Mouse (Mus musculus): Measurements from ENCODE around the gene Sntg2. TPM values are rescaled to one million over a fixed set of nuclear protein-coding genes. Genes with fewer than 3 reads are reported as not detected.

Gene Sntg2
- polyA plus RNA-seq, 1 experiment: not detected

DNA sequence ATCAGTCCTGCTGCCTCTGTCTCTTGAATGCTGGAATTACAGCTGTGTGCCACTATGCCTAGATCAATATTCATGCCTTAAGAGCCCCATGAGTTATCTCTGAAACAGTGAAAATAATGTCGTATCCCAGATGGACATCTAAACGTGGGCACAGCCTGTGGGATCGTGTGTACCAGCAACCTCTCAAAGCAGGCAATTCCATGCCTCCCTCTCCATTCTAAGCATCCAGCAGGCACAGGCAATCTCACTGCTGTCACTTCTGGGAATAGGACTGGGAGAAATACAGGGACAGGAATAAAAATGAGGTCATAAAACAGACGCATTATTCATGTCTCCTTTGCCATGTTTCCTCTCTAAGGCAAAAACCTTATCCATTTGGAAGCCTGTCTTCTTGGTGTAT lies 25.9 kb downstream of the Sntg2 start:
- TF ChIP-seq TCF12 (IDR thresholded peaks at IDR 0.05; ENCODE audit: insufficient read depth, poor library complexity, severe bottlenecking): no peak
- TF ChIP-seq MYOG (IDR thresholded peaks at IDR 0.05; ENCODE audit: control insufficient read depth in 1 of 3, insufficient read depth in 1 of 3, insufficient read length in 2 of 3, low read depth in 2 of 3): no peak
- TF ChIP-seq CEBPB (IDR thresholded peaks at IDR 0.05; ENCODE audit: insufficient read depth, poor library complexity, severe bottlenecking): no peak
- no peak for TF ChIP-seq USF1 (IDR thresholded peaks at IDR 0.05; ENCODE audit: low read depth)
- TF ChIP-seq MYOD1 (IDR thresholded peaks at IDR 0.05; ENCODE audit: control insufficient read depth in 1 of 3, insufficient read length in 2 of 3, low read depth in 2 of 3): no peak
- TF ChIP-seq SRF (IDR thresholded peaks at IDR 0.05; ENCODE audit: control insufficient read depth, insufficient read length, low read depth): no peak
- TF ChIP-seq E2F4 (IDR thresholded peaks at IDR 0.05; ENCODE audit: insufficient read depth): no peak
- TF ChIP-seq POLR2AphosphoS2 (IDR thresholded peaks at IDR 0.05; ENCODE audit: insufficient read length, low read depth): no peak
- no peak overlapping the region for H3ac ChIP-seq (ENCODE audit: control insufficient read depth, insufficient read length)
- H3K4me3 ChIP-seq: no peak overlapping the region
- no peaks in the 10 kb centered on the region for H3K27me3 ChIP-seq (ENCODE audit: control insufficient read depth, insufficient read depth, insufficient read length)
- no peaks in the 10 kb centered on the region for H3K79me2 ChIP-seq (ENCODE audit: control insufficient read depth, insufficient read depth)
- no peak overlapping the region for H3K4me2 ChIP-seq (ENCODE audit: low read depth)
- no peaks in the 10 kb centered on the region for H3K36me3 ChIP-seq (ENCODE audit: control insufficient read depth, insufficient read depth)

DNA sequence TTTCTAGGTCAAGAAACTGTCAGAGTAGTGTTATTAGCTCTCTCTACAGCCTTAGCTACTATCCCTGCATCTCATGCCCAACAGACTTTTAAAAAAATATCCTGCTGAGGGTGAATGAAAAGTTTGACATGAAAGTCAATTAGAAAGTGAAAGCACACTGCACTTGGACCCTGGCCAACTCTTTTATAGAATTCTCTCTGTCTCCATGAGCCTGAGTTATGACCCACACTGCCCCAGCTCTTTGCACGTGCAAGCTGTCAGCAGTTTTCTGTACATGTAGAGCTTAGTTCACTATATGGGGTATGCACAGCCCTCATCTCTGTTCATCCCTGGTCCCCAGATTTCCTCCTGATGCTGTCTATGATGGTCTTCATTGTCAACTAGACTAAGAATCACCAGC lies 28.4 kb downstream of the Sntg2 start:
- no peak overlapping the region for H3ac ChIP-seq (ENCODE audit: control insufficient read depth, insufficient read length)
- TF ChIP-seq USF1 (IDR thresholded peaks at IDR 0.05; ENCODE audit: low read depth) (no peak), POLR2A (IDR thresholded peaks at IDR 0.05; ENCODE audit: insufficient read length, low read depth) (no peak), MYOG (IDR thresholded peaks at IDR 0.05; ENCODE audit: control insufficient read depth in 1 of 3, insufficient read depth in 1 of 3, insufficient read length in 2 of 3, low read depth in 2 of 3) (no peak)
- H3K27me3 ChIP-seq (ENCODE audit: control insufficient read depth, insufficient read depth, insufficient read length): no peaks in the 10 kb centered on the region
- no peak overlapping the region for H3K4me2 ChIP-seq (ENCODE audit: low read depth)
- no peak overlapping the region for H3K4me3 ChIP-seq
- no peaks in the 10 kb centered on the region for H3K36me3 ChIP-seq (ENCODE audit: control insufficient read depth, insufficient read depth)
- H3K79me2 ChIP-seq (ENCODE audit: control insufficient read depth, insufficient read depth): no peaks in the 10 kb centered on the region

DNA sequence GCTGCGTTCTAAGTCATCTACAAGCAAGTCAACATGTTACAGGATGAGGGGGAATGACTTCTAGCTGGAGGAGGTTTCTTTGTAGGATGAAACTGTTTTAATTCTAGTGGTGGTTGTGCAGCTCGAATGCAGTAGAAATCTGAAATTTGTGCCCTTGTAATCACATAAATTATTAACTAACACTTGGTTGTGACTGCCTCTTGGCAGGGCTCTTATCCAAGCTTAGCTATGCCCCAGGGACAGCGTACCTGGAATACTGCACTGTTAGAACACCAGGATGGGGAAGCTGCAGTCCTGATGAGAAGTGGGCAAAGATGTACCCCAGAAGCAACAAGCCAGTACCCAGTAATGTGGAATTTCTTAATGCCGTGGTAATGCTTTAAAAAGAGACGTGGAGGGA lies 36.9 kb downstream of the Sntg2 start:
- no peak overlapping the region for H3K4me2 ChIP-seq (ENCODE audit: low read depth)
- no peak overlapping the region for H3K4me3 ChIP-seq
- H3K79me2 ChIP-seq (ENCODE audit: control insufficient read depth, insufficient read depth): no peaks in the 10 kb centered on the region
- no peaks in the 10 kb centered on the region for H3K27me3 ChIP-seq (ENCODE audit: control insufficient read depth, insufficient read depth, insufficient read length)
- H3K36me3 ChIP-seq (ENCODE audit: control insufficient read depth, insufficient read depth): no peaks in the 10 kb centered on the region
- H3ac ChIP-seq (ENCODE audit: control insufficient read depth, insufficient read length): no peak overlapping the region
- TF ChIP-seq REST (IDR thresholded peaks at IDR 0.05; ENCODE audit: insufficient read depth, insufficient read length) (no peak), POLR2A (IDR thresholded peaks at IDR 0.05; ENCODE audit: insufficient read length, low read depth) (no peak), SRF (IDR thresholded peaks at IDR 0.05; ENCODE audit: control insufficient read depth, insufficient read length, low read depth) (no peak), MYOD1 (IDR thresholded peaks at IDR 0.05; ENCODE audit: control insufficient read depth in 1 of 3, insufficient read length in 2 of 3, low read depth in 2 of 3) (no peak), POLR2AphosphoS2 (IDR thresholded peaks at IDR 0.05; ENCODE audit: insufficient read length, low read depth) (no peak), MYOG (IDR thresholded peaks at IDR 0.05; ENCODE audit: control insufficient read depth in 1 of 3, insufficient read depth in 1 of 3, insufficient read length in 2 of 3, low read depth in 2 of 3) (no peak), E2F4 (IDR thresholded peaks at IDR 0.05; ENCODE audit: insufficient read depth) (no peak), TCF12 (IDR thresholded peaks at IDR 0.05; ENCODE audit: insufficient read depth, poor library complexity, severe bottlenecking) (no peak), USF1 (IDR thresholded peaks at IDR 0.05; ENCODE audit: low read depth) (no peak), CEBPB (IDR thresholded peaks at IDR 0.05; ENCODE audit: insufficient read depth, poor library complexity, severe bottlenecking) (no peak), MAX (IDR thresholded peaks at IDR 0.05; ENCODE audit: low read depth) (no peak), TCF3 (IDR thresholded peaks at IDR 0.05; ENCODE audit: insufficient read length, low read depth) (no peak)

DNA sequence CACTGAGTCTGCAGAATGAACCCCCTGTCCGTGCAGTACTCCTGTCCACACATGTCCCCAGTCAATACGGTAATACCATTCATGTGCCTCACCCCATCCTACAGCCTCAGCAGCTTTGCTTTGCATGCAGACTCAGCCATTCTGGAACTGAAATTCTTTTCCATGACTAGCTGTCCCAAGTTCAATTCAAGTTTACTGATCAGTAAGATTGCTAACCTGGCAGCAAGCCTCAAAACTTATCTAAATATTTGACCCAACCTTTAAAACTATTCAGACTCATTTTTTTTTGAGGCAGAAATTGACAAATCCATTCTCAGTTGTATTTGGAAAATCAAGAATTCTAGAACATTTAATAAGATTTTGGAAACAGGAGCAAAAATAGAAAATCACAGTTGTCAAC lies 38.7 kb downstream of the Sntg2 start:
- Histone ChIP-seq H3K36me3 (ENCODE audit: control insufficient read depth, insufficient read depth) (no peaks in the 10 kb centered on the region), H3K4me3 (no peak overlapping the region), H3ac (ENCODE audit: control insufficient read depth, insufficient read length) (no peak overlapping the region), H3K79me2 (ENCODE audit: control insufficient read depth, insufficient read depth) (no peaks in the 10 kb centered on the region), H3K4me2 (ENCODE audit: low read depth) (no peak overlapping the region), H3K27me3 (ENCODE audit: control insufficient read depth, insufficient read depth, insufficient read length) (no peaks in the 10 kb centered on the region)
- TF ChIP-seq MAX (IDR thresholded peaks at IDR 0.05; ENCODE audit: low read depth) (no peak), SRF (IDR thresholded peaks at IDR 0.05; ENCODE audit: control insufficient read depth, insufficient read length, low read depth) (no peak), REST (IDR thresholded peaks at IDR 0.05; ENCODE audit: insufficient read depth, insufficient read length) (no peak), POLR2A (IDR thresholded peaks at IDR 0.05; ENCODE audit: insufficient read length, low read depth) (no peak), MYOD1 (IDR thresholded peaks at IDR 0.05; ENCODE audit: control insufficient read depth in 1 of 3, insufficient read length in 2 of 3, low read depth in 2 of 3) (no peak), MYOG (IDR thresholded peaks at IDR 0.05; ENCODE audit: control insufficient read depth in 1 of 3, insufficient read depth in 1 of 3, insufficient read length in 2 of 3, low read depth in 2 of 3) (no peak), TCF12 (IDR thresholded peaks at IDR 0.05; ENCODE audit: insufficient read depth, poor library complexity, severe bottlenecking) (no peak), CEBPB (IDR thresholded peaks at IDR 0.05; ENCODE audit: insufficient read depth, poor library complexity, severe bottlenecking) (no peak), POLR2AphosphoS2 (IDR thresholded peaks at IDR 0.05; ENCODE audit: insufficient read length, low read depth) (no peak), TCF3 (IDR thresholded peaks at IDR 0.05; ENCODE audit: insufficient read length, low read depth) (no peak), E2F4 (IDR thresholded peaks at IDR 0.05; ENCODE audit: insufficient read depth) (no peak), USF1 (IDR thresholded peaks at IDR 0.05; ENCODE audit: low read depth) (no peak)

DNA sequence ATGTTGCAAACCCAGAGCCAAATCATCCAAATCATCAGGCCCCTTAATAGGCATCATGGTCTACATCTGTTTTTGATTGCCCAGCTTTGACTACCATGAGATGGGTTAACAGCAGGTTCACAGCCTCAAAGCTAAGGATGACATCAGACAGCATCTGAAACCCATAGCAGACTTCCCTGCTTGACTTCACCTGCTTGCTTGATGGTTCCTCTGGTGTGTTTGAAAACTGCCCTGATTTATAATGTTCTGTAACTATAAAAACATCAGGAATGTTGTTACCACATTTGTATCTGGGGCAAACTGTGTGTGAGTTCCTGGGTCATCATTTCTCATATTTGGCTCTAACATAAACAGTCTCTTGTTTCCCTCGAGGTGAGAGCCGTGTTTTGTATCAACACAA lies 55.2 kb downstream of the Sntg2 start:
- no peaks in the 10 kb centered on the region for H3K79me2 ChIP-seq (ENCODE audit: control insufficient read depth, insufficient read depth)
- TF ChIP-seq POLR2A (IDR thresholded peaks at IDR 0.05; ENCODE audit: insufficient read length, low read depth): no peak
- TF ChIP-seq E2F4 (IDR thresholded peaks at IDR 0.05; ENCODE audit: insufficient read depth): no peak
- TF ChIP-seq MYOG (IDR thresholded peaks at IDR 0.05; ENCODE audit: control insufficient read depth in 1 of 3, insufficient read depth in 1 of 3, insufficient read length in 2 of 3, low read depth in 2 of 3): no peak
- no peak for TF ChIP-seq TCF12 (IDR thresholded peaks at IDR 0.05; ENCODE audit: insufficient read depth, poor library complexity, severe bottlenecking)
- no peak for TF ChIP-seq MYOD1 (IDR thresholded peaks at IDR 0.05; ENCODE audit: control insufficient read depth in 1 of 3, insufficient read length in 2 of 3, low read depth in 2 of 3)
- TF ChIP-seq POLR2AphosphoS2 (IDR thresholded peaks at IDR 0.05; ENCODE audit: insufficient read length, low read depth): no peak
- TF ChIP-seq CEBPB (IDR thresholded peaks at IDR 0.05; ENCODE audit: insufficient read depth, poor library complexity, severe bottlenecking): no peak
- TF ChIP-seq USF1 (IDR thresholded peaks at IDR 0.05; ENCODE audit: low read depth): no peak
- TF ChIP-seq TCF3 (IDR thresholded peaks at IDR 0.05; ENCODE audit: insufficient read length, low read depth): no peak
- TF ChIP-seq MAX (IDR thresholded peaks at IDR 0.05; ENCODE audit: low read depth): no peak
- no peak for TF ChIP-seq REST (IDR thresholded peaks at IDR 0.05; ENCODE audit: insufficient read depth, insufficient read length)
- TF ChIP-seq SRF (IDR thresholded peaks at IDR 0.05; ENCODE audit: control insufficient read depth, insufficient read length, low read depth): no peak
- no peak overlapping the region for H3ac ChIP-seq (ENCODE audit: control insufficient read depth, insufficient read length)
- no peak overlapping the region for H3K4me2 ChIP-seq (ENCODE audit: low read depth)
- H3K36me3 ChIP-seq (ENCODE audit: control insufficient read depth, insufficient read depth): no peaks in the 10 kb centered on the region
- H3K27me3 ChIP-seq (ENCODE audit: control insufficient read depth, insufficient read depth, insufficient read length): no peaks in the 10 kb centered on the region
- H3K4me3 ChIP-seq: no peak overlapping the region

All from myocyte (in vitro differentiated cells).